Mouse (Mus musculus) limb, embryonic 15.5 days (tissue): Measurements from ENCODE around the gene Klhl32. TPM values are rescaled to one million over a fixed set of nuclear protein-coding genes. Genes with fewer than 3 reads are reported as not detected.

ENCODE experiments used
- ATAC-seq: fragments of 200-750 bp; cut with Nextera tagmentation; 2 replicates; pipeline ENCODE4 v1.8.0; 2017; ENCODE audit warnings: low read depth, moderate TSS enrichment; ENCODE audit not compliant: insufficient number of reproducible peaks, low FRiP score, low TSS enrichment
- H3K27ac ChIP-seq: fragments of 300-500 bp; sonication (generic); 2 replicates; pipeline ENCODE4 v1.5.1; 2015; ENCODE audit warnings: moderate library complexity, mild to moderate bottlenecking, inconsistent platforms
- H3K27me3 ChIP-seq: fragments of 300-500 bp; sonication (generic); 2 replicates; pipeline ENCODE4 v1.6.1; 2015; ENCODE audit warnings: inconsistent platforms
- H3K36me3 ChIP-seq: fragments of 300-500 bp; sonication (generic); 2 replicates; pipeline ENCODE4 v1.6.1; 2015; ENCODE audit warnings: inconsistent platforms
- H3K4me1 ChIP-seq: fragments of 300-500 bp; sonication (generic); 2 replicates; pipeline ENCODE4 v1.6.1; 2015; ENCODE audit warnings: inconsistent platforms
- H3K4me2 ChIP-seq: fragments of 300-500 bp; sonication (generic); 2 replicates; pipeline ENCODE4 v1.6.1; 2015; ENCODE audit warnings: mild to moderate bottlenecking, inconsistent platforms
- H3K4me3 ChIP-seq: fragments of 300-500 bp; sonication (generic); 2 replicates; pipeline ENCODE4 v1.5.1; 2015; ENCODE audit warnings: mild to moderate bottlenecking, inconsistent platforms
- H3K9ac ChIP-seq: fragments of 300-500 bp; sonication (generic); 2 replicates; pipeline ENCODE4 v1.6.1; 2015; ENCODE audit warnings: inconsistent platforms
- H3K9me3 ChIP-seq: fragments of 300-500 bp; sonication (generic); 2 replicates; pipeline ENCODE4 v1.6.1; 2016; ENCODE audit warnings: inconsistent platforms
- WGBS: fragments of 180-500 bp; shearing (Covaris S2); methylation state at CpG from one replicate; pipeline ENCODE4 v1.1.7; 2015; 5-methylcytosine and 5-hydroxymethylcytosine counted together
- polyA plus RNA-seq: library from polyadenylated mRNA; unstranded; fragments of >200 nt; fragmentation: Nextera tagmentation; extraction: Ambion mirVana; gene quantifications from 2 replicates; pipeline ENCODE4 v1.2.1, GENCODE M21; 2015

Gene Klhl32
- polyA plus RNA-seq, 1 experiment from 2014 or later, result 3.9 TPM

DNA sequence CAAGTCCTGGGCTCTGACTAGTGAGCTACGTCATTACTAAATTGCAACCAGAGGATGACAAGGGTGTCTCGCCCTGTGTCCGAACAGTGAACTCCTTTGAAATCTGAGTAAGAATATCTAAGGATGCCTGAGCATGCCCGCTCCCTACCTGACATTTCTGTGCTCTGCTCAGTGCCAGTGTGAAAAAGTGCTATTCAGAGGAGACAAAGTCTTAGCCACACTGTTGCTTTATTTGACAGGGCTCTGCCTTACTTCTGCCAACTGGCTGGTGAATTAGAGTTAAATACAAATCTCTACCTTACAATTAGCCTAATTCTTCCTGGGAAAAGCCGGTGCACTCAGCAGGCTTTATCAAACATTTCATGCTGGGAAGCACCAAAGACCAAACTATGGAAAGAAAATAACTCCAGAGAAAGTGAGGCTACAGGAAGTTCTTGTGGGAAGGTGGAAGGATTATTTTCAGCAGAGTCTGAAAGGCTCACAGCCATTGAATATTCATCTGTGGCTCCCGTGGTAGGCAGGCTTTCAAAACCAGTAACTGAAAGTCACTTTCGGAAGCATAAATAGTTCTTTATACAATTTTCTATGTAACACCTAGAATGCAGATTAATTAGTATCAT lies 57.1 kb downstream of the Klhl32 start:
- no peak for ATAC-seq
- WGBS, result 49% methylated on average over 7 of the region's 7 CpGs
- H3K4me2 ChIP-seq, result no peak overlapping the region
- peaks cover 3% of the 10 kb centered on the region; the same call in 1 of the 2 replicates for H3K4me1 ChIP-seq
- no peak overlapping the region for H3K4me3 ChIP-seq
- H3K36me3 ChIP-seq, result no peaks in the 10 kb centered on the region
- no peaks in the 10 kb centered on the region for H3K27me3 ChIP-seq
- no peak overlapping the region for H3K9ac ChIP-seq
- no peak overlapping the region for H3K27ac ChIP-seq
- H3K9me3 ChIP-seq, result no peaks in the 10 kb centered on the region

DNA sequence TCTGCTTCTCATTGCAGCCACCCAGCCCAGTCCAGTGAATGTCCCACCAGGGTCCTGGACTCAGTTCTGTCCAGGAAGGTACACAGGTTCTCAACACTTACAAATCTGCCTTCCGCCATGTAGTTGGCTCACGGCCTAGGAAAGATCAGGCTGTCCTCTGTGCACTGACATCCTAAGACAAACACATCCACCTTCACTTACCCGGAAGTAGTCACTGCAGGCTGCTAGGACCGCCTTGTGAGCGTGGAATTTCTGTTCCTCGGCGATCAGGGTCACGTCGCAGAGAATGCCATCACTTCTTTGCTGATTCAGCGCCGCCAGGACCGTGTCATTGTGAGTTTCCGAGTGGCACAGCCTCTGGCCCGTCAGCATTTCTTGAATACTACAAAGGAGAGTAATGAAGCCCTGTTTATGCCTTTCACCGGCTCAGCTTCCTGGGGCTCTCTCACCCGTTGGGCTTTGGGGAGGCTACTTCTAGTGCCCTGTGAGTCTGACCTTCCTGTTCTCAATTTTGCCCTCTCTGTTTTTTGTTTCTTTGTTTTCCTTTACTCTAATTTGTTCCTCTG lies 58.4 kb downstream of the Klhl32 start:
- WGBS, result 54% methylated on average over 16 of the region's 16 CpGs
- H3K4me3 ChIP-seq, result no peak overlapping the region
- H3K9ac ChIP-seq, result no peak overlapping the region
- H3K4me1 ChIP-seq, result no peaks in the 10 kb centered on the region; the same call in 1 of the 2 replicates
- no peak for ATAC-seq
- H3K9me3 ChIP-seq, result no peaks in the 10 kb centered on the region
- H3K36me3 ChIP-seq, result no peaks in the 10 kb centered on the region
- no peaks in the 10 kb centered on the region for H3K27me3 ChIP-seq
- no peak overlapping the region for H3K27ac ChIP-seq
- no peak overlapping the region for H3K4me2 ChIP-seq

DNA sequence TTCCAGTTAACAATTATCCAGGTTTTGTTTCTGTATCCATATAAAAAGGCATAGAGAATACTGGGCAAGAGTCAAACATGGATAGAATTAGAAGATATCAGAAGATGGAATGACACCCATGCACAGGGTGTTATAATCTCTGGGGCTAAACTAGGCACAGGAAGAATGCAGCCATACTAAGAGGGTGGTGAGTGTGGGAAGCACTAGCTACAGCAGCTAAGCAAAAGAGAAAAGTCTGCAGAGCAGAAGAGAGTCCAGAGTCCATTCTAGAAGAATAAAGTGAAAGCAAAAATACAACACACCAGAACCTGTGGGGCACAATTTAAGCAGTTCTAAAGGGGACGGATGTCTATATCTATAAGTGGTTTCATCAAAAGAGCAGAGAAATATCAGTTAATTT lies 61.6 kb downstream of the Klhl32 start:
- H3K27ac ChIP-seq, result no peak overlapping the region
- WGBS, result 89% methylated on average over 1 of the region's 1 CpGs
- H3K36me3 ChIP-seq, result no peaks in the 10 kb centered on the region
- H3K9me3 ChIP-seq, result no peaks in the 10 kb centered on the region
- no peak for ATAC-seq
- H3K4me3 ChIP-seq, result no peak overlapping the region
- no peak overlapping the region for H3K9ac ChIP-seq
- H3K4me1 ChIP-seq, result no peaks in the 10 kb centered on the region
- H3K4me2 ChIP-seq, result no peak overlapping the region
- H3K27me3 ChIP-seq, result no peaks in the 10 kb centered on the region

DNA sequence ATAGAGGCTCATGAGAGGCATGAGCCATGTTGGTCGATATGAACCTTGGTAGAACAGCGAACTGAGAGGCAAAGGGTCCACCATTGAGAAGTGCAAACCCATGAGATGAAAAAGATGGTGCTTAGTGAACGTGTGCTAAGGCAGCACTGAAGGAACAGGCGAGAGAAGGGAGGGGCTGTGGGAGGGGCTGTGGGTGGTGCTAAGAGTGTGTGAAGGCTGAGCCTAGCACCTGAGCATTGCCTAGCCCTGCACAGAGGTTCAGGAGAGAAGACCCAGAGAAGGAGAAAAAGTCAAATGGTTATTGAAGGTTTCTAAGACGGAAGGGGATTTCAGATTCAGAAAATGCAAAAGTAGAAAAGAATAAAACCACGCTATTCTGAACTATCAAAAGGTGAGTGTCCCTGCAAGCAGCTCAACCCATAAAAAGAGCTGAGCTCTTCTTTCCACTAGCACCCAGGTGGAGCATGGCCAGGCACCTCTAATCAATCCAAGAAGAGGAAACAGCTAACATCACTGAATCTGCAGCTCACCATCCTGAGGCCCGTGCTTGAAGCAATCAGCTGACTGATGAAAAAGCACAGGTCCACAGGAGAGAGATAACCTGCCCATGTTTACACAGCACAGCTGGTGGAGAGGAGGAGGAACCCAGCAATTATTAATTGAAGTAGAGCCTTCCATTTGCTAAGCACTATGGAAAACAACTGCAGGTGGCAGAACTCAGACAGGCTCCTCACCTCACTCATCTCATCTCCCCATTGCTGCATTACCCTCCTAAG lies 65.0 kb downstream of the Klhl32 start:
- ATAC-seq, result no peak
- H3K36me3 ChIP-seq, result no peaks in the 10 kb centered on the region
- H3K4me3 ChIP-seq, result no peak overlapping the region
- H3K4me1 ChIP-seq, result no peaks in the 10 kb centered on the region
- no peaks in the 10 kb centered on the region for H3K27me3 ChIP-seq
- H3K9me3 ChIP-seq, result no peaks in the 10 kb centered on the region
- 63% methylated on average over 7 of the region's 7 CpGs for WGBS
- no peak overlapping the region for H3K27ac ChIP-seq
- H3K9ac ChIP-seq, result no peak overlapping the region
- no peak overlapping the region for H3K4me2 ChIP-seq

DNA sequence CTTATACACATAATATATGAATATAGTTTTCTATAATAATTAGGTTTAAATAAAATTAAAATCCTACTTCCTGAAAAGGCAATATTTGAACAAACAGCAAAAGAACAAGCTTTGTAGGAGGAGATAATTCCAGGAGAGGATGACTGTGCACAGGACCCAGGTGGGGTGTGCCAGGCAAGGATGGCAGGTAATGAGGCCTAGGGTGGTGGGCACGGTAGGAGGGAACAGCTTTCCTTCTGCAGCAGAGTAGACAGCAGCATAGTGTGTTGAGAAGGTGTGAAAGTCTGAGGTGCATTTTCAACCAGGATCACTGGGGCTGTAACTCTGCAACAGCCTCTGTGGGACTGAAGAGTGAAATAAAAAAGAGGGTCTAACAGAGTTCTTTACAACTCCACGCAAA lies 85.0 kb downstream of the Klhl32 start:
- H3K9me3 ChIP-seq, result no peaks in the 10 kb centered on the region
- no peak overlapping the region for H3K4me3 ChIP-seq
- H3K4me2 ChIP-seq, result no peak overlapping the region
- no peaks in the 10 kb centered on the region for H3K36me3 ChIP-seq
- H3K4me1 ChIP-seq, result no peaks in the 10 kb centered on the region
- WGBS, result 80% methylated on average over 2 of the region's 2 CpGs
- H3K27ac ChIP-seq, result no peak overlapping the region
- H3K9ac ChIP-seq, result no peak overlapping the region
- H3K27me3 ChIP-seq, result no peaks in the 10 kb centered on the region
- no peak for ATAC-seq

DNA sequence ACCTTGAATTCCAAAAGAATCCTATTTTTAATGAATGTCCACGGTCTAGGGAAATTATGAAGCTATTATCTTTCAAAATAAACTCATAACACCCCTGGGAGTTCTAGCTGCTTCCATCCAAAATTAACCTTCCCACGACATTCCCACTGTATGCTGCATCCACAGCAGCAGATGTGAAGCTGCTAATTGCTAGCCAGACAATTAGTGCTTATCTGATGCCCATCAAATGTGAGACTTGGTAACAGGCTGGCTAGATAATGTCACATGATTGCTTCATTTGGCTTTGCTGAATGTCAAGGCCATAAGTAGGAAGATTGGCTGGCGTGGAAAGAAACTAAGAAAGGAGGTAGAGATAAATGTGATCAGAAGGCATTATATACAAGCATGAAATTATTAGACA lies 85.5 kb downstream of the Klhl32 start:
- Histone ChIP-seq H3K27me3 (no peaks in the 10 kb centered on the region), H3K36me3 (no peaks in the 10 kb centered on the region), H3K4me1 (no peaks in the 10 kb centered on the region), H3K9ac (no peak overlapping the region), H3K27ac (no peak overlapping the region), H3K9me3 (no peaks in the 10 kb centered on the region), H3K4me3 (no peak overlapping the region), H3K4me2 (no peak overlapping the region)
- WGBS, result 73% methylated on average over 3 of the region's 3 CpGs
- no peak for ATAC-seq

DNA sequence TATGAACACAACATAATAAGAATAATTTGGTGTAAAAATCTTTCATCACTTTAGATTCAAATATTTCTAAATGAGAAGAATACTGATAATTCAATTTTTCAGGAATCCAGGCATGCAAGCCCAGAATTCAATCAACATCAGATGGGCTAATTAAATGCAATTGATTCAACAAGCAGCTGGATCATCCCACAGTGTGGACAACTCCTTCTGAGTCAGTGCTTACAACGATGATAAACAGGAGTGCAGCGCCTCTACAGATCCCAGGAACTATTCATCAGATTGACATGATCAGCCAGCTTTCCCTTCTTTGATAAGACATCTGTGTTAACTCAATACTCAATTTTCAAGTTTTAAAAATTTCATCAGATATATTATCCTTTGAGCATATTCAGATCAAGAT lies 86.4 kb downstream of the Klhl32 start:
- WGBS, result 76% methylated on average over 2 of the region's 2 CpGs
- H3K9ac ChIP-seq, result no peak overlapping the region
- no peaks in the 10 kb centered on the region for H3K27me3 ChIP-seq
- no peak overlapping the region for H3K4me3 ChIP-seq
- H3K27ac ChIP-seq, result no peak overlapping the region
- no peaks in the 10 kb centered on the region for H3K36me3 ChIP-seq
- H3K9me3 ChIP-seq, result no peaks in the 10 kb centered on the region
- no peak for ATAC-seq
- H3K4me2 ChIP-seq, result no peak overlapping the region
- no peaks in the 10 kb centered on the region for H3K4me1 ChIP-seq

DNA sequence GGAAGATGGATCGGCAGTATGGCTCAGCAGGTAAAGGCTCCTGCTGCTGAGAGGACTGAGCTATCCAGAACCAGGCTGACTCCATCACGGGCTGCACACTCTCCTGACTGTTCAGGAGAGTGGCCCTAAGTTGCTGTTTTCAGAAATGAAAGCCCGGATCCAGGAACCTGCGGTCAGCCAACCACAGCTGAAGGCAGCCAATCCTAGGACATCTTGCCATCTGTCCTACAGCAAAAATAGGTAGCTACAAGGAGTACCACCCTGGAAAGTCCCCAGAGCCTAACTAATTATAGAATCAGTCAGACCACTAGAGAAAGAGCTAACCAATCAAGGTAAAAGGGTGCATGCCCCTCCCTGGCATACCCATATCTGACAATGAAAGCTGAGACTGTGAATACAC lies 87.5 kb downstream of the Klhl32 start:
- no peak overlapping the region for H3K4me3 ChIP-seq
- H3K4me2 ChIP-seq, result no peak overlapping the region
- no peaks in the 10 kb centered on the region for H3K27me3 ChIP-seq
- ATAC-seq, result no peak
- H3K9ac ChIP-seq, result no peak overlapping the region
- no peaks in the 10 kb centered on the region for H3K9me3 ChIP-seq
- H3K27ac ChIP-seq, result no peak overlapping the region
- no peaks in the 10 kb centered on the region for H3K4me1 ChIP-seq
- H3K36me3 ChIP-seq, result no peaks in the 10 kb centered on the region
- WGBS, result 86% methylated on average over 4 of the region's 4 CpGs

DNA sequence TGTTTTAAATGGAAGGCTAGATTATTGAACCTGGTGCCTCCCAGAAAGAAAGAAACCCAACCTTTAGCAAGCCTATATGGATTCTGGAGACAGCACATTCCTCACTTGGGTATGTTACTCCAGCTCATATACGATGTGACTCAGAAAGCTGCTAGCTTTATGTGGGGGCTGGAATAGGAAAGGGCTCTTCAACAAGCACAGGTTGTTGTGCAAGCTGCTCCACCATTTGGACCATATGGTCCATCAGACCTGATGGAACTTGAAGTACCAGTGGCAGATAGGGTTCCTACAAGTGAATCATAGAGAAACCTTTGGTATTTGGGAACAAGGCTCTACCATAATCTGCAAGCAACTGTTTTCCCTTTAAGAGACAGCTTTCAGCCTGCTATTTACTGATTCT lies 92.0 kb downstream of the Klhl32 start:
- 83% methylated on average over 1 of the region's 1 CpGs for WGBS
- Histone ChIP-seq H3K4me1 (no peaks in the 10 kb centered on the region), H3K9ac (no peak overlapping the region), H3K9me3 (no peaks in the 10 kb centered on the region), H3K36me3 (no peaks in the 10 kb centered on the region), H3K27ac (no peak overlapping the region), H3K27me3 (no peaks in the 10 kb centered on the region), H3K4me3 (no peak overlapping the region), H3K4me2 (no peak overlapping the region)
- ATAC-seq, result no peak

DNA sequence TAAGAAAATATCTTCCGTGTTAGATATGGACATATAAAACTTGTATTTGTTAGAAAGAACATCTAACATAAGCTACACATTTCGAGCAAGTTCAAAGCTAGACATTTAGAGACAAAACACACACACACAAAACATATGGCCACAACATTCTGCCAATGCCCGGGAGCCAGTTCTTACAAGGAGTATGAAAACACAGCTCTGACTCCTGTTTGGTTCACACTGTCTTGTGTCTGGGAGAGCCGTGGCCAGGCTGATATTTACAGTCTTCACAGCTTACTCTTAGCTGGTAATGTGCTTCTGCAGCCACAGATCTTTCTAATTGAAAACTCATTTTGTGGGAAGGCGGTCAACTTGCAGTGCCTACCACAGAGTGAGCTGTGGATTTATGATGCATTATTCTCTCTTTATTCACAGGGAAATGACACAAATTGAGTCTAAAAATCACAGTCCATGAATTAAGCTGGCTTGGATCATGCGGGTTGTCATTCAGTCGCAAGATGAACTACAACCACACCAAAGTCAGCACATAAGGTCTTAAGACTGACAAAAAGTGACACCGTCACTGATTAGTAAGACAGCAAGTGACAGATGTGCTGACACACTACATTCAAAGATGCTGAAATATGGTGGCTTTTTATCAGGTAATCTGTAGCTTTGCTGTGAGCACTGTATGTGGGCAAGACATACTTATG lies 98.3 kb downstream of the Klhl32 start:
- H3K27ac ChIP-seq, result no peak overlapping the region
- no peaks in the 10 kb centered on the region for H3K9me3 ChIP-seq
- 60% methylated on average over 8 of the region's 8 CpGs for WGBS
- H3K4me2 ChIP-seq, result no peak overlapping the region
- no peak overlapping the region for H3K9ac ChIP-seq
- no peaks in the 10 kb centered on the region for H3K36me3 ChIP-seq
- H3K4me3 ChIP-seq, result no peak overlapping the region
- ATAC-seq, result no peak
- no peaks in the 10 kb centered on the region for H3K4me1 ChIP-seq
- no peaks in the 10 kb centered on the region for H3K27me3 ChIP-seq

DNA sequence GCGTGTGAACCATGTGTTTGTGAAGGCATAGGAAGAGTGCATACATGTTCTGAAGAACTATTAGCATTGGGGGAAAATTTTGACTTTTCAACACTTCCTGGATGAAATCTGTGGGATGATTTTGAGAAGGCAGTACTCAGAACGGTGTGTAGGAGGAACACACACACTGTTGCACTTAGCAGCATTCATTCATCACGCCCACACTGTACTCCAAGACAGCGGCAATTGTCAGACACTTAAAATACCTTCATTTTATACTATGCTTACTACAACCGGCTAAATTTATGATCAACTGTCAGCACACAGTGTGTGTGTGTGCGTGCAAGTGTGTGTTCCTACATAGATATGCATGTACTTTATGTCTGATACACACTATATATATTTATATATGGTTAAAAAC lies 113.8 kb downstream of the Klhl32 start:
- H3K4me3 ChIP-seq, result no peak overlapping the region
- H3K9me3 ChIP-seq, result no peaks in the 10 kb centered on the region
- WGBS, result 86% methylated on average over 6 of the region's 6 CpGs
- H3K4me1 ChIP-seq, result no peaks in the 10 kb centered on the region
- no peak for ATAC-seq
- H3K9ac ChIP-seq, result no peak overlapping the region
- H3K4me2 ChIP-seq, result no peak overlapping the region
- no peaks in the 10 kb centered on the region for H3K27me3 ChIP-seq
- no peak overlapping the region for H3K27ac ChIP-seq
- no peaks in the 10 kb centered on the region for H3K36me3 ChIP-seq

DNA sequence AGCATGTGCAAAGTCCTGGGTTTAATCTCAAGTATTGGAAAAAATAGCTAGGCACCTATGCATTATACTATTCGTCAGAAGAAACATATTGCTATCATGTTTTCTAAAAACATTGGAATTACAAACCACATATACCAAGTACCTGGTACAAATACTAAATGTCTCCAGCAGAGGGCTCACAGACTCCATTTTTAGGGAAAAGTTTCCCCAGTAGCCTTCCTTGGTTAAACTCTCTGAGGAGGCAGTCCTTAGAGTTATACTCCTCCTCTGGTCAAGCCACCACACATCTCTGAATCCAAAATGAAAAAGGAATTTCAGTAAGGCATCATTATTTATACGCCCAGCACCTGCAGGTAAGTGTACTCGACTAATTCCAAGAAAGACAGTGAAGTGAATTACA lies 130.1 kb downstream of the Klhl32 start:
- ATAC-seq, result no peak
- no peak overlapping the region for H3K4me3 ChIP-seq
- no peaks in the 10 kb centered on the region for H3K27me3 ChIP-seq
- H3K9ac ChIP-seq, result no peak overlapping the region
- H3K4me1 ChIP-seq, result no peaks in the 10 kb centered on the region
- WGBS, result 20% methylated on average over 3 of the region's 3 CpGs
- no peaks in the 10 kb centered on the region for H3K36me3 ChIP-seq
- no peak overlapping the region for H3K4me2 ChIP-seq
- H3K27ac ChIP-seq, result no peak overlapping the region
- no peaks in the 10 kb centered on the region for H3K9me3 ChIP-seq
